Mouse (Mus musculus) heart, postnatal 10 days (tissue): Measurements from ENCODE around the gene Pde10a. TPM values are rescaled to one million over a fixed set of nuclear protein-coding genes. Genes with fewer than 3 reads are reported as not detected.

Source experiments
- DNase-seq, 2 experiments: peaks; one replicate each; pipeline ENCODE4 v3.0.0; 2021
- intact Hi-C: fragments of 180-260 bp; cut with DNase I; formaldehyde crosslinking; loops from one replicate; pipeline ENCODE4 v1.15.1; 2025
- total RNA-seq, 2 experiments: library from RNA; stranded (reverse); gene quantifications; 2 replicates each; pipeline ENCODE4 v1.2.3; 2021

The Pde10a gene
- total RNA-seq, 2 experiments from 2014 or later, result 5.0 to 7.7 TPM

DNA sequence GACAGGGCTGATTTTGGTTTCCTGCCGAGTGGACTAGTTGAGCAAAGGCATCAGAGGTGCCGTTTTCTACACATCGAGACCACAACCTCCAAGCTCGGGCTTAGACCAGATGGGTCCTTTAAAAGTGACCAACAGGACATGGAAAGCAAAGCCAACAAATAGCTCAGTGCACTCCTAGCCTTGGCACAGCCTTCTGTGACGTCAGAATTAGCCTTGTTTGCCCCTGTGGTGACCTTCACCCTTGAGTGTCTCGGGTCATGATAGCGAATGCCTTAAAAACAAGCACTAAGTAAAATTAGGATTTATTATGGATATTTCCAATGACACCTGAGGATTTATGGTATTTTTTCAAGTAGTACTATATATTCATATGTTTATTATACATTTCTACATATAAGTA lies 267.4 kb downstream of the Pde10a start:
- intact Hi-C loops, result no loop called here
- DNase-seq, result no peak

DNA sequence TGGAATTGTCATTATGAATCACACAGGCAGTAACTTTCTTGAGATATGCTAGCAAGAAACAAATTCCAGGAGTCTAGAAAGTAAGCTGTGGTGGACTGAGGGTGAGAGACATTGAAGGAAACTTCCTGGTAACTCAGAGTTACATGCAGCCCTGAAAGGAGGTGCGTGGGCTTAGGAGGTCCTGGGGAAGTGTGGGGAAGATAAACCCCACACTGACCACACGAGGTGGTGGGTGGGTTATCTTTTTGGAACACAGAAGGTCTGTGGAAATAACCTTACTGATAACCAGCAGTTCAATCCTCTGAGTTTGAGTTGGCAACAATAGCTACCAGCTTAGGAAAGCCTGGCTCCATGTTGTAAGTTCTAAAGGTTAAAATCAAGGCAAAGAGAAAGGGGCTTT lies 272.5 kb downstream of the Pde10a start:
- intact Hi-C loops, result no loop called here
- no peak for DNase-seq

GRCm38 (mm10) chr17:8798531-8799295 lies 273.5 kb downstream of the Pde10a start:
- DNase-seq, result peak; percentile 29 to 37
- intact Hi-C loops, result no loop called here

GRCm38 (mm10) chr17:8799296-8799731 lies 274.1 kb downstream of the Pde10a start:
- peak; percentile 42 to 44 for DNase-seq
- intact Hi-C loops, result no loop called here

- intact Hi-C loops, result loop anchor here (1.0 to 5.0 kb wide), 4 partner anchors 57 to 188 kb away; no protein-coding TSS in a partner anchor
Observed at GRCm38 (mm10) chr17:8799914-8800420, 274.8 kb downstream of the Pde10a start.

DNA sequence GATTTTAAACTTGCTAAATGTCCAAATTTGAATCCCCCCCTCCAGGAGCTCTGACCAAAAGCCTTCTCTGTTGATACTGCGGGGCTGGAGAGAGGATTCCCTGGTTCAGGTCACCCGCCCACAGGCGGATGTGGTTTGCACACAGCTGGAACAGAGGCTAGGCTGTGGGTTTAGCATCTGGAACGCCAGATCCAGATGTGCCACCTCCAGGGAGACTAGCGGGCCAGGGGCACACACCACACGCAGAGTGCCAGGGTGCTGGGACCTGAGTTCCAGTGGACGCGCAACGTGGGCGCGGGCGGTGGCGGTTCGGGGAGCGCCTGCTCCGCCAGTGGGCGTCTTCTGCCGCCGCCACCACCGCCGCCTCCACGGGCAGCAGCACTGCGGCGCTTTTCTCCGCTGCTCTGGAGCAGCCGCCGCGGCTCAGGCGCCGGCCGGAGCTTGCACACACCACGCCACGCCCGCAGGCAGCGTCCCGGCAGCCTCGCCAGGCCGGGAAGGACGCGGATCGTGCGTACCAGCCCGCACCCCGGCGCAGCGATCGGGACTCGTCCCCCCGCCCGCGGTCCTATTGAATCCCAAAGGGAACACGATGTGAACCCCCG lies 275.4 kb downstream of the Pde10a start:
- DNase-seq, result peak in 1 of 2 experiments; percentile 76
- intact Hi-C loops, result loop anchor here (1.0 to 5.0 kb wide), 4 partner anchors 57 to 188 kb away; no protein-coding TSS in a partner anchor

More at GRCm38 (mm10) chr17:8799914-8800420, 274.8 kb downstream of the Pde10a start:
- peak in 1 of 2 experiments; percentile 29 for DNase-seq

DNA sequence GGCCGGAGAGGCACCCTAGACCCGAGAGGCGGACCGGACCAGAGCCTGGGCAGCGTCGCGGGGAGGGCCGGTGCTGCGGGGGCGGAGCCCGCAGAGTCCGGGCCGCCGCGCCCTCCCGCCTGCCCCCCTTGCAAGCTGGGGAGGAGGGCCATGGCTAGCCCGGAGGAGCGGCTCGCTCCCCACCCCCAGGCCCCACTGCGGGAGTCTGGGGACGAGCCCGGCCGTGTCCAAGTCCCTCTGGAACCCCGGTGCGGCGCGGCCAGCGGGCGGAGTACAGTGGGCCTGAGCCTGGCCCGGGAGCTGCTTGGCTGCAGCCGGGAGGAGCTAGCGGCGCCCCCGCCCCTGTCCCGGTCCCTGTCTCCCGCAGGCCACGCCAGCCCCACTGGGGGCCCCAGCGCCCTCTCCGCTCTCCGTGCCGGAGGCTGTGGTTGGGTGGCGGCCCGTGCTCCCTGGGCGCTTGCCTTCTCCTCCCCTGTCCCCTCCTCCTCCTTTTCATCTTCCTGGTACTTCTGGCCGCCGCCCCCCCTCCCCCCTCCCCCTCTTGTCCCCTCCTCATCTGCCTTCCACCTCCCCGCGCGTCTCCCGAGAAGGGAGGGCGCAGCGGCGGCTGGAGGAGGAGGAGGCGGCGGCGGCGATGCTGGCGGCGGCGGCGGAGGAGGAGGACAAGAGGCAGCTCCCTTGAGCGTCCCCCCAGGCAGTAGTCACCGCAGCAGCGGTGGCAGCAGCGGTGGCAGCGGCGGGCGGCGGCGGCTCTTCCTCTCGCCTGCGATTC lies 276.1 kb downstream of the Pde10a start:
- peak in 1 of 2 experiments; percentile 82 for DNase-seq
- intact Hi-C loops, result loop anchor here (5.0 kb wide), 3 partner anchors 56 to 189 kb away; no protein-coding TSS in a partner anchor

DNA sequence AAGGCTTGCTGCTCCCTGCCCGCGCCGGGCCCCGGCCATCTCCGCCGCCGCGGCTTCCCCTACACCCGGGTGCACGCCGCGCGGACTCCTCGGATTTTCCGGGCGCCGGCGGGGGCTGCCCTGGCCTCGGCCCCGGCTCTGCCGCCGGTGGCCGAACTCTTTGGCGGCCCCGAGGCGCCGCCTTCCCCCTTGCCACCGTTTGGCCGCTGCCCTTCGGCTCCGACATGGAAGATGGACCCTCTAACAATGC lies 276.6 kb downstream of the Pde10a start:
- intact Hi-C loops, result loop anchor here (5.0 kb wide), 3 partner anchors 56 to 189 kb away; no protein-coding TSS in a partner anchor
- DNase-seq, result no peak

GRCm38 (mm10) chr17:8802161-8802888 lies 277.2 kb downstream of the Pde10a start:
- peak; percentile 39 to 61 for DNase-seq
- intact Hi-C loops, result loop anchor here (5.0 kb wide), 3 partner anchors 55 to 190 kb away; no protein-coding TSS in a partner anchor

GRCm38 (mm10) chr17:8802889-8803799 lies 278.0 kb downstream of the Pde10a start:
- intact Hi-C loops, result loop anchor here (5.0 kb wide), 3 partner anchors 54 to 191 kb away; no protein-coding TSS in a partner anchor
- no peak for DNase-seq

GRCm38 (mm10) chr17:8807345-8807744 lies 282.2 kb downstream of the Pde10a start:
- intact Hi-C loops, result no loop called here
- peak; percentile 34 to 47 for DNase-seq

GRCm38 (mm10) chr17:8809771-8810170 lies 284.6 kb downstream of the Pde10a start:
- intact Hi-C loops, result no loop called here
- no peak for DNase-seq

GRCm38 (mm10) chr17:8810201-8810600 lies 285.0 kb downstream of the Pde10a start:
- intact Hi-C loops, result no loop called here
- DNase-seq, result no peak

GRCm38 (mm10) chr17:8812228-8812865 lies 287.2 kb downstream of the Pde10a start:
- peak; percentile 18 to 36 for DNase-seq
- intact Hi-C loops, result loop anchor here (2.0 kb wide), 1 partner anchor 26 kb away; no protein-coding TSS in a partner anchor

- intact Hi-C loops, result loop anchor here (2.0 kb wide), 1 partner anchor 25 kb away; no protein-coding TSS in a partner anchor
- no peak for DNase-seq
Observed at GRCm38 (mm10) chr17:8813773-8814491, 288.8 kb downstream of the Pde10a start.

DNA sequence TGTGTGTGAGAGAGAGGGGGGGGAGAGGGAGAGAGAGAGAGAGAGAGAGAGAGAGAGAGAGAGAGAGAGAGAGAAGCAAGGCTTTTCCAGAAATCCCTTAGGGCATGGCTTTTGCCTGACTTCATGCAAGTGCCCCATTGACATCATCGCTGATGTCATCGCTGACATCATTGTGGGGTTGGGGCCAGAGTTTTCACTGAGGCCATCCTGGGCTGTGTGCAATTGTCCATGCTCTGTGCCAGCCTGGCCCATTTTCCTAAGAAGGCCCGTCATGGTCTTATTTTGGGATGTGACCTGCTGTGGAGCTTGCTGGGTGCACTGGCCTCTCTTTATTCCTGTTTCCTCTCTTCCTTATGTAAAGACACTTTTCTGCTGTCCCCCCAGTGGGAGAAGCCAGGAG lies 290.2 kb downstream of the Pde10a start:
- peak in 1 of 2 experiments; percentile 28 for DNase-seq

DNA sequence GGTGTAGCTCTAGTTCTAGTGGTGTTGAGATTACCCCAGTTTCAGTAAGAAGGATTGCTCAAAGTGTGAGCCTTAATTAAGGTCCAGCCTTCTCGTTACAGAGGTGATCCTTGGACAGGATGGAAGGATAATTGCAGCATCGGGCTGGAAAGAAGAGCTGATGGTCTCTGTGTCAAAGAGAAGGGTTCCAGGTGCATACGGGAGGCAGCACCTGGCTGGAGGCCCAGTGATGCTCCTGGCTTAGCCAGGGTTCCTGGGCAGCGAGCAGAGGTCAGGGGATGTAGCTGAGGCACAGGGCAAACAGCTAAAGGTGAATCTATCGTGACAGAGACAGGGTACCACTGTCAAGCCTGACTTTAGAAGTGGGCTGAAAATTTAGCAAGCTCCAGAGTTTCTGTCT lies 290.7 kb downstream of the Pde10a start:
- intact Hi-C loops, result no loop called here
- DNase-seq, result no peak

More for the DNA sequence above, 290.2 kb downstream of the Pde10a start:
- intact Hi-C loops, result no loop called here

DNA sequence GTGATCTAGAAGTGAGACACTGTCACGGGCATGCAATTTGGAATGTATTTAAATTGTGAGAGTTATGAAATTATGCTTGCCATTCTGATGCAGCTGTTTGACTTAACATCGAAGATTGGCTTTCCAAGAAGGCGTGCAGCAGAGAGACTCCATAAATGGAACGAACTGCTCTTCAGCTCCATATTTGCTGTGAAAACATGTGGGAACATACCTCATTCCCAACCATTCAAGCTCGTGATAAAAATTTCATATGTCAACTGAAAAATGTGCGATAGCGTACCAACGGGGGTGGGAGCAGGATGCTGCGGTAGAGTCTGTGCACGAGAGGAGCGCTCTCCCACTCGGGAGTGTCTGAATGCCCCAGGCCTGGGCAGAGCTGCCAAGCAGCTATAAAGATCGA lies 293.5 kb downstream of the Pde10a start:
- no peak for DNase-seq
- intact Hi-C loops, result no loop called here
